Mouse (Mus musculus) forebrain, embryonic 16.5 days (tissue): ENCODE measurements around the gene Psg28. TPM values are rescaled to one million over a fixed set of nuclear protein-coding genes. Genes with fewer than 3 reads are reported as not detected.
"Not testable (repeated sequence)": the region's sequence is repeated elsewhere in the genome, so short reads cannot be mapped to it uniquely, and the experiment has no call there.

ENCODE experiments used
- ATAC-seq: fragments of 200-750 bp; cut with Nextera tagmentation; 2 replicates; pipeline ENCODE4 v1.8.0; 2017; ENCODE audit warnings: mild to moderate bottlenecking, moderate library complexity
- H3K27ac ChIP-seq: fragments of 300-500 bp; sonication (generic); 2 replicates; pipeline ENCODE4 v1.5.1; 2014; ENCODE audit warnings: low read length, control low read depth
- H3K27me3 ChIP-seq: fragments of 300-500 bp; sonication (generic); replicated peaks from 2 replicates; pipeline ENCODE4 v1.6.1; 2014; ENCODE audit warnings: low read length; ENCODE audit not compliant: control insufficient read depth, insufficient read depth
- H3K36me3 ChIP-seq: fragments of 300-500 bp; sonication (generic); 2 replicates; pipeline ENCODE4 v1.6.1; 2014; ENCODE audit not compliant: control insufficient read depth, insufficient read depth
- H3K4me1 ChIP-seq: fragments of 300-500 bp; sonication (generic); replicated peaks from 2 replicates; pipeline ENCODE4 v1.6.1; 2014; ENCODE audit warnings: low read length; ENCODE audit not compliant: control insufficient read depth, insufficient read depth
- H3K4me2 ChIP-seq: fragments of 300-500 bp; sonication (generic); 2 replicates; pipeline ENCODE4 v1.6.1; 2014; ENCODE audit warnings: mild to moderate bottlenecking, low read length, control low read depth
- H3K4me3 ChIP-seq: fragments of 300-500 bp; sonication (generic); replicated peaks from 2 replicates; pipeline ENCODE4 v1.5.1; 2014; ENCODE audit warnings: mild to moderate bottlenecking, low read length, control low read depth
- H3K9ac ChIP-seq: fragments of 300-500 bp; sonication (generic); replicated peaks from 2 replicates; pipeline ENCODE4 v1.6.1; 2014; ENCODE audit warnings: low read depth, low read length, control low read depth
- H3K9me3 ChIP-seq: fragments of 300-500 bp; sonication (generic); 2 replicates; pipeline ENCODE4 v1.6.1; 2016; ENCODE audit warnings: low read length; ENCODE audit not compliant: control insufficient read depth
- WGBS: fragments of 180-500 bp; shearing (Covaris S2); extraction: QIAGEN DNeasy Blood & Tissue Kit; methylation state at CpG from one replicate; pipeline ENCODE4 v1.1.7; 2014; 5-methylcytosine and 5-hydroxymethylcytosine counted together
- microRNA-seq: library from miRNA; unstranded; fragments of <30 nt; microRNA quantifications from one replicate; pipeline ENCODE4, GENCODE M21; 2017
- polyA plus RNA-seq: library from polyadenylated mRNA; unstranded; fragments of >200 nt; fragmentation: Nextera tagmentation; extraction: Ambion mirVana; gene quantifications from 2 replicates; pipeline ENCODE4 v1.2.1, GENCODE M21; 2015

Gene Psg28
- polyA plus RNA-seq: not detected in 2 replicates

- H3K27me3 ChIP-seq, H3K27ac ChIP-seq, H3K4me3 ChIP-seq, H3K4me2 ChIP-seq, ATAC-seq, H3K4me1 ChIP-seq, H3K9ac ChIP-seq, H3K36me3 ChIP-seq: not testable (repeated sequence)
- 87% methylated on average over 2 of the region's 2 CpGs for WGBS
- 0 out of 2 replicates have a peak, but pooled peaks cover 10% of the 10 kb centered on the region for H3K9me3 ChIP-seq
Observed at GRCm38 (mm10) chr7:18431941-18432340, at the start of gene Psg28. Gene Psg28, minus strand, starts transcription at chr7:18432041.

- WGBS: 41% methylated on average over 11 of the region's 11 CpGs
- Histone ChIP-seq H3K4me2 (no peak overlapping the region), H3K27ac (no peak overlapping the region), H3K9ac (no peak overlapping the region), H3K9me3 (peaks cover 6% of the 10 kb centered on the region; the same call in 1 of the 2 replicates), H3K4me3 (peak overlapping the region; percentile 32), H3K4me1 (no peaks in the 10 kb centered on the region), H3K27me3 (no peaks in the 10 kb centered on the region), H3K36me3 (no peaks in the 10 kb centered on the region)
- peak; percentile 58; the same call in 1 of the 2 replicates for ATAC-seq
Observed at GRCm38 (mm10) chr7:18403407-18403806, 28.4 kb downstream of the Psg28 start.

GRCm38 (mm10) chr7:18402527-18403237 is 29.2 kb downstream of the Psg28 start:
- no peaks in the 10 kb centered on the region for H3K27me3 ChIP-seq
- H3K27ac ChIP-seq: no peak overlapping the region
- H3K4me1 ChIP-seq: no peaks in the 10 kb centered on the region
- no peak overlapping the region for H3K9ac ChIP-seq
- H3K36me3 ChIP-seq: no peaks in the 10 kb centered on the region
- H3K4me3 ChIP-seq: peak overlapping the region; percentile 32
- no peak overlapping the region for H3K4me2 ChIP-seq
- H3K9me3 ChIP-seq: peaks cover 6% of the 10 kb centered on the region; the same call in 1 of the 2 replicates
- ATAC-seq: peak; percentile 90
- WGBS: 41% methylated on average over 33 of the region's 35 CpGs

- H3K9me3 ChIP-seq, H3K9ac ChIP-seq, H3K4me2 ChIP-seq, H3K27ac ChIP-seq, ATAC-seq, H3K4me3 ChIP-seq, H3K36me3 ChIP-seq, H3K27me3 ChIP-seq, H3K4me1 ChIP-seq: not testable (repeated sequence)
- WGBS: 82% methylated on average over 4 of the region's 4 CpGs
Observed at GRCm38 (mm10) chr7:18391483-18391882, 40.4 kb downstream of the Psg28 start.

- 68% methylated on average over 2 of the region's 2 CpGs for WGBS
- no peak overlapping the region for H3K4me2 ChIP-seq
- peaks cover 10% of the 10 kb centered on the region; the same call in 1 of the 2 replicates for H3K9me3 ChIP-seq
- H3K4me3 ChIP-seq: no peak overlapping the region
- ATAC-seq: no peak
- no peaks in the 10 kb centered on the region for H3K4me1 ChIP-seq
- H3K9ac ChIP-seq: no peak overlapping the region
- H3K27me3 ChIP-seq: no peaks in the 10 kb centered on the region
- no peak overlapping the region for H3K27ac ChIP-seq
- H3K36me3 ChIP-seq: no peaks in the 10 kb centered on the region
Observed at GRCm38 (mm10) chr7:18378295-18378694, 53.5 kb downstream of the Psg28 start.

Small RNAs within 50 kb of the gene (microRNA-seq; reads per million reads assigned to microRNA genes)
- gene Gm24715: not detected

Other genes starting within 250 kb of the Psg28 start
- not detected in 2 replicates for gene Mill1, start 186.7 kb downstream of the Psg28 start, polyA plus RNA-seq
- gene Psg18, start 77.0 kb downstream of the Psg28 start, polyA plus RNA-seq: not detected in 2 replicates
- gene Psg26, start 52.1 kb upstream of the Psg28 start, polyA plus RNA-seq: not detected in 2 replicates
- not detected in 2 replicates for gene Psg25, start 100.2 kb upstream of the Psg28 start, polyA plus RNA-seq
- gene Psg27, start 135.3 kb upstream of the Psg28 start, polyA plus RNA-seq: not detected in 2 replicates
- not detected in 2 replicates for gene Psg23, start 184.5 kb upstream of the Psg28 start, polyA plus RNA-seq
- gene Psg21, start 224.7 kb upstream of the Psg28 start, polyA plus RNA-seq: not detected in 2 replicates